Mouse (Mus musculus) monocyte, adult 5-6 weeks (primary cell): ENCODE measurements around the gene Cmtm2b. TPM values are rescaled to one million over a fixed set of nuclear protein-coding genes. Genes with fewer than 3 reads are reported as not detected.

Experiments
- ATAC-seq: fragments of 153-309, 156-312 bp; replicated peaks from 2 replicates; pipeline ENCODE4 v1.8.0; 2017; ENCODE audit warnings: mild to moderate bottlenecking; ENCODE audit not compliant: low TSS enrichment, insufficient number of reproducible peaks, severe bottlenecking, poor library complexity, low FRiP score
- total RNA-seq: library from RNA; stranded (forward); fragments of 200-1000, 200-491, 200-594 nt; gene quantifications from 3 replicates; pipeline ENCODE4 v1.2.3, GENCODE M21; 2017

The Cmtm2b gene
- total RNA-seq, 1 experiment from 2014 or later: not detected

DNA sequence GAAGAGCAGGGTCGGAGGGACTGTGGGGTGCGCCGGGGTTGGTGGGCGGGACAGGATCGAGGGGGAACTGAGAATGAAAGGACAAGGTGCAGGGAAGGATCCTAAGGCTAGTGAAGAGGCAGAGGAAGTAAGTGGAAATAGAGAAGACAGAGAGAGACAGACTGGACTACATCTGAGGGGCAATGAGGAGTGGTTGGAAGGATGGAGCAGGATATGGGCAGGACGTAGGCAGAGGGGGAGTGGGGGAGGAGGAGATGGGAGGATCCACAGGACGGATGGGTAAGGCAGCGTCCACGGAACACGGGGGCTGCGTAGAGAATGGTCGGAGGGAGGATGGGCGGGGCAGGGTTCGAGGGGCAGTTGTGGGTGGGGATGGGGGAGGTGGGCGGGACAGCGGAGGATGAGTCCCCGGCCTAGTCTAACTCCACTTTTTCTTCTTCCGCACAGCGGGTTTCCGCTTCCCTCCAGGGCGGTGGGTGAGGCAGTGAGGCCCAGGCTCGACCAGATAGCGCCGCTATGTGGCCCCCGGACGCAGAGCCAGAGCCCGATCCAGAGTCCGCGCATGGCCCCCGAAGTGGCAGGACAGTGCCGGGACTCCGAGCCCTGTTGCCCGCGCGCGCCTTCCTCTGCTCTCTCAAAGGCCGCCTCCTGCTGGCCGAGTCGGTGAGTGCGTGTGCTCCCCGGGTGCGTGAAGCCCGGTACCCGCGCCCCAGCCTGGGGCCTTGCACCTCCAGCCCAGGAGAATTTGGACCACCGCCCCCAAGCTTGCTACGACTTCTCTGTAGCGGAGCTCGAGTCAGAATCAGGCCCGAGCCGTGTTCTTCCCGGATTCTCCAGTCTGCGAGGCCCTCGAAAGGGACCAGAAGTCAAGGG lies 18.4 kb downstream of the Cmtm2b start:
- ATAC-seq: peak; percentile 65

- ATAC-seq: peak; percentile 24; the same call in 1 of the 2 replicates
These were observed 19.1 kb downstream of the Cmtm2b start for GRCm38 (mm10) chr8:104341106-104341561.

GRCm38 (mm10) chr8:104341678-104342077 lies 19.6 kb downstream of the Cmtm2b start:
- no peak for ATAC-seq

DNA sequence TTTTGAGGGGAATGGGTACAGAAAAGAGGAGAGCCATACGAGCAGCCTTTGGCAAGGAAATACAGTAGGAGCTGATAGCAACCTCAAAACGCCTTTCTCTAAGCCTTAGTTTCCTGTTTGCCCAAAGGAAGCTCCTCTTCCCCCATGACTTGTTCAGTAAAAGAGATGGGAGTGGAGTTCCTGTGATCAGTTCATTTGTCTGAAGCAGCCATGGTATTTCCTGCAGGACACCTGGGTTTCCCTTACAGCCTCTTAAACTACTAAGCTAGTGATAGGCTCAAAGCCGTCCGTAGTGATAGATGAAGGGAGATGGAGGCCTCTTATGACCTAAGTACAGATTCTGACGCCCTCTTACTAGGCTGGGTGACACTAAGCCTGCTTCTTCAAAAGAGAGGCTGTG lies 20.4 kb downstream of the Cmtm2b start:
- no peak for ATAC-seq

GRCm38 (mm10) chr8:104343957-104344356 lies 21.9 kb downstream of the Cmtm2b start:
- peak; percentile 47; the same call in 1 of the 2 replicates for ATAC-seq

DNA sequence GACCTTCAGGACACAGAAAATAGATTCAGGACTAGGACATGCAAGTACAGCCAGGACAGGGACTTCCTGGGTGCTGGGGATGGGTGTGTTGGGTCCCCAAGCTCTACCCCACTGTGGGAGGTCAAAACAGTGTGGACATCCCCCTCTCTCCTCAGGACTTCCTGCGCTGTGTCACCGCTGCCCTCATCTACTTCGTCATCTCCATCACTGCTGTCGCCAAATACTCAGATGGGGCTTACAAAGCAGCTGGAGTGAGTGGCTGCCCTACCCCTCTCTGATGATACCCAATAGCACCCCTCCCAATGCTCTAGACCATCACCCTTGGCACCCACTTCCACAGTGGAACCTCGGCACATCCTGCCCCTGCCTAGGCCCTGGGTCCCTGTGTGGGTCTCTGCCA lies 22.6 kb downstream of the Cmtm2b start:
- no peak for ATAC-seq

- no peak for ATAC-seq
These were observed 24.7 kb downstream of the Cmtm2b start for GRCm38 (mm10) chr8:104346706-104347105.

DNA sequence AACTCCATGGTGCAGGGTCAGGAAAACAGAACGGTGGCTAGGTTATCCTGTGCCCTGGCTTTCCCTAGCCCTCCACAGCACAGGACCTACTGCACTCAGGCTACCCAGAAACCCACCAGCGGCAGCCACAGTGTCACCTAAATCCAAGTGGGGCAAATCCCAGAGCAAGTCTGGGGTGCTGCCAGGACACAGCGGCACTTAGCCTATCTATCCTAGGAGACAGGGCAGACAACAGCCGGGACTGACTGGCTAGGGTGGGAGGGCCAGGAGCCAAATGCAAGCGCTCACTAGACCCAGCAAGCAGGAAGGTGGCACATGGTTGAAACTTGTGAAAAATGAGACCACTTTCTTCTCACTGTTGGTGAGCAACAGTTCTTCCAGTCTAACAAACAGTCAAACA lies 26.9 kb downstream of the Cmtm2b start:
- ATAC-seq: no peak

DNA sequence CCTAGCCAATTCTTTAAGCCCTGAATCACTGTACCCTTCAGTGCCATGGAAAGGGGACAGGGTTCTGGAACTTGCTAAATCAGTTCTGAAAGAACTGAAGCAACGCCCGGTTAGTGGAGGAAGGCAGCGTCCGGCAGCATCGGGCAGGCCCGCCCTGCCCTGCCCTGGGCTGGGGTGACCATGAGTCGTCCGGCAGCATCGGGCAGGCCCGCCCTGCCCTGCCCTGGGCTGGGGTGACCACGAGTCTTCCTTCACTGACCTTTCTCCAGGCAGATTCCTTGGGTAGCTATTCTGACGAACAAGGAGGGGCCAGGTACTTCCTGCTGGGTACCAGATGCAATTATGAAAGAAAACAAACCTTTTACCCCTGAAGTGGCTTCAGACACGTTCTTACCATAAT lies 28.0 kb downstream of the Cmtm2b start:
- ATAC-seq: no peak

DNA sequence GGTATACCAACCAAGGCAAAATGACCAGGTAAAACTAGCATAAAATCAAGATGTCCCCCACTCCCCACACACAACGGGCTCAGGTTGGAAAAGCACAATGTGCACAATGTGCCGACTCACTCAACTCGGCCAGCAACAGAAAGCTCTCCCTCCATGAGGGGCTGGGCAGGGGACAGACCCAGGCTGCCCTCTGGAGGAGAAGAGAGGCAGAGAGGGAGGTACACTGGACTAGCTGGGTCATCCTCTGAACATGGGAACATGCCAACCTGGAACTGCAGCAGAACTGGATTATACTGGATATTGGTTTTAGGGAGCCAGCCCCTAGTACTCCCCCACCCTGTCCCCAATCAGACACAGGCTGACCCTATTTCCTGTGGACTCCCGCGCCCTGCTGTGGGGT lies 31.2 kb downstream of the Cmtm2b start:
- ATAC-seq: no peak

DNA sequence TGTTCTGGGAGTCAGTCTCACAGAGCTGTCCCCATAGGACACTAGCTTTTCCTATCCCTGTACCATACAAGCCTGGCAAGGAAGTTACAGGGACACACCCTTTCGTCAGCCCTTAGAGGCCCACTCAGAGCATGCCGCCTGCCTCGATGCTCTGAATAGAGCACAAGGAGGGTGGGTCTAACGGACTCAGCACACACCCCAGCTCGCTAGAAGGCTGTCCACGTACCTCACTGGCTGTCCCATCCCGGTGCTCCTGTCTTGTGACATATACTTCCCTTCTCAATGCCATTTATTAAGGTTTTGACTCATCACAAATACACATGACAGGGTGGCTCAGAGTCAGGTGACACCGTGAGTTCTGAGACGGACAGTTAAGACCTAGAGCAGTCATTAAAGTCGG lies 32.5 kb downstream of the Cmtm2b start:
- ATAC-seq: no peak

DNA sequence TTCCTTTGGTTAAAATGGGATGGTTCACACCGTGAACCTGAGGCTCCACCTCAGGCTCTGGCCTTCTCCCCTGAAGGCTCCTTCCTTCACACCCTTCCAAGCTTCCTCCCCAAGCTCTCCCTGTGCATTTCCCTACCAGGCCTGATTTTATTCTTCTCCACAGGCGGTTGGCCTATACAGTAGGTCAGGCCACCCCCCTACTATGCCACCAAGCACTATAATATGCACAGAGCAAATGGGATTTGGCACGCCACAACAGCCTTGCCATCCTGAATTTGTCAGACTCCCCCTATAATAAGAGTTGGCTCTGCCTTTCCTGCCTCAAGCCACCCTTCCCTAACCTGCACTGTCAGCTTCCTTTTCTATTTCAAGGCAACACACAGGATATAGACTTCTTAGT lies 36.6 kb downstream of the Cmtm2b start:
- no peak for ATAC-seq

GRCm38 (mm10) chr8:104359778-104360456 lies 37.9 kb downstream of the Cmtm2b start:
- ATAC-seq: no peak

GRCm38 (mm10) chr8:104365695-104366094 lies 43.7 kb downstream of the Cmtm2b start:
- ATAC-seq: no peak

DNA sequence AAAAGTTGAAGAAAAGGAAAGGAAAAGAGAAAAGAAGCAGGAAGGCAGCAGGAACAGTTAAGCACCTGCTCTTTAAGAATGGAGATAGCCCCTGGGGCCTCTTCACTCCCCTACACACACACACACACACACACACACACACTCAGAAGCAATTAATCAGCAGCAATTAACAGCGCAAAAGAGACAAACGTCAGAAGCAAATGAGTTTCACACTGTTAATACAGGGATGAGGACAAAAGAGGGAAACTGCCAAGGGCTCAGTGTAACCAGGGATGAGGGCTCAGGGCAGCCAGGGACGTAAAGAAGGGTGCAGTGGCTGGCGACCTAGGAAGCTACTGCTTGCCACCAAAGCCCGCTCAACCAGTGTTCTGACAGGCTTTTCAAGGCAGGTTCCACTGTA lies 45.4 kb downstream of the Cmtm2b start:
- ATAC-seq: no peak

DNA sequence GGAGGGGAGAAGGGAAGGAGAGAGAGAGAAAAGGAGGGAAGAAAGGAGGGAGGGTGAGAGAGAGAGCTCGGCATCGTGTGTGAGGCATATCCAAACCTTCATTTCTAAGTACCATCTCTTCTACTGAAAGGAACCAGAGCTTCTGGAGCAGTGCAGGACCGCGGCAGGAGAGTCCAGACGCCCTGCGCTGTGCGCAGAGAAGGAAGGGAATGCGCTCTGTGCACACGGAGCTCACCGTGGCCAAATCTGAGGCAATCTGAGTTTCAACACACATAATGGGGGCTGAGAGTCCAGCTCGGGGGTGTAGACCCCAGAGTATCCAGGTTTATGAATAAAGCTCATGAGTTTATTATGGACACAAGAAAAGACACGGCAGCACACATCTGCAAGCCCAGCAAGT lies 47.6 kb downstream of the Cmtm2b start:
- ATAC-seq: no peak

- ATAC-seq: no peak
These were observed 48.0 kb downstream of the Cmtm2b start for GRCm38 (mm10) chr8:104370071-104370470.

GRCm38 (mm10) chr8:104371121-104371520 lies 49.1 kb downstream of the Cmtm2b start:
- no peak for ATAC-seq

- no peak for ATAC-seq
These were observed 51.7 kb downstream of the Cmtm2b start for GRCm38 (mm10) chr8:104373779-104374178.

GRCm38 (mm10) chr8:104374269-104374668 lies 52.2 kb downstream of the Cmtm2b start:
- ATAC-seq: no peak
